Mouse (Mus musculus) midbrain, embryonic 14.5 days (tissue): ENCODE data around the gene Spag9. TPM values are rescaled to one million over a fixed set of nuclear protein-coding genes. Genes with fewer than 3 reads are reported as not detected.
A peak's percentile ranks its signal among the peaks of the same experiment; 100 is the strongest.

Experiments used
- ATAC-seq: fragments of 200-750 bp; cut with Nextera tagmentation; 2 replicates; pipeline ENCODE4 v1.8.0; 2017; ENCODE audit warnings: moderate number of reproducible peaks, moderate library complexity; ENCODE audit not compliant: low FRiP score, low TSS enrichment
- DNase-seq: peaks from one replicate; pipeline ENCODE4 v3.0.0-alpha.2; 2015
- H3K27ac ChIP-seq: fragments of 300-500 bp; sonication (generic); replicated peaks from 2 replicates; pipeline ENCODE4 v1.5.1; 2014; ENCODE audit warnings: mild to moderate bottlenecking, low read depth, low read length, moderate library complexity
- H3K27me3 ChIP-seq: fragments of 300-500 bp; sonication (generic); 2 replicates; pipeline ENCODE4 v1.6.1; 2014; ENCODE audit warnings: low read length, control low read depth, mixed read lengths; ENCODE audit not compliant: control insufficient read depth, insufficient read depth
- H3K36me3 ChIP-seq: fragments of 300-500 bp; sonication (generic); 2 replicates; pipeline ENCODE4 v1.6.1; 2014; ENCODE audit warnings: low read length, control low read depth; ENCODE audit not compliant: control insufficient read depth, insufficient read depth
- H3K4me1 ChIP-seq: fragments of 300-500 bp; sonication (generic); 2 replicates; pipeline ENCODE4 v1.6.1; 2014; ENCODE audit warnings: mild to moderate bottlenecking, antibody characterized with exemption, low read length, control low read depth; ENCODE audit not compliant: control insufficient read depth, insufficient read depth
- H3K4me2 ChIP-seq: fragments of 300-500 bp; sonication (generic); 2 replicates; pipeline ENCODE4 v1.6.1; 2014; ENCODE audit warnings: mild to moderate bottlenecking, low read length, moderate library complexity
- H3K4me3 ChIP-seq: fragments of 300-500 bp; sonication (generic); replicated peaks from 2 replicates; pipeline ENCODE4 v1.5.1; 2014; ENCODE audit warnings: low read depth, low read length
- H3K9ac ChIP-seq: fragments of 300-500 bp; sonication (generic); replicated peaks from 2 replicates; pipeline ENCODE4 v1.6.1; 2014; ENCODE audit warnings: mild to moderate bottlenecking, low read length, moderate library complexity
- H3K9me3 ChIP-seq: fragments of 300-500 bp; sonication (generic); 2 replicates; pipeline ENCODE4 v1.6.1; 2016; ENCODE audit warnings: low read length, control low read depth, mixed read lengths; ENCODE audit not compliant: control insufficient read depth
- WGBS: fragments of 180-500 bp; shearing (Covaris S2); extraction: QIAGEN DNeasy Blood & Tissue Kit; methylation state at CpG from one replicate; pipeline ENCODE4 v1.1.7; 2014; 5-methylcytosine and 5-hydroxymethylcytosine counted together
- polyA plus RNA-seq: library from polyadenylated mRNA; unstranded; fragments of >200 nt; fragmentation: Nextera tagmentation; extraction: Ambion mirVana; gene quantifications from 2 replicates; pipeline ENCODE4 v1.2.1, GENCODE M21; 2014

Spag9 gene
- polyA plus RNA-seq, 1 experiment from 2014 or later = 140 TPM

- no peak overlapping the region for H3K9ac ChIP-seq
- no peaks in the 10 kb centered on the region for H3K27me3 ChIP-seq
- WGBS = 95% methylated on average over 9 of the region's 9 CpGs
- peaks cover 43% of the 10 kb centered on the region for H3K36me3 ChIP-seq
- H3K27ac ChIP-seq = no peak overlapping the region
- H3K9me3 ChIP-seq = no peaks in the 10 kb centered on the region
- H3K4me2 ChIP-seq = no peak overlapping the region
- H3K4me1 ChIP-seq = no peaks in the 10 kb centered on the region
- no peak overlapping the region for H3K4me3 ChIP-seq
- ATAC-seq = no peak
- DNase-seq = no peak
These were observed 130.8 kb downstream of the Spag9 start for GRCm38 (mm10) chr11:94126701-94127100.

- Histone ChIP-seq H3K36me3 (peaks cover 30% of the 10 kb centered on the region), H3K27ac (no peak overlapping the region)
- WGBS = 43% methylated on average over 5 of the region's 5 CpGs
These were observed 132.1 kb downstream of the Spag9 start for GRCm38 (mm10) chr11:94127966-94128365.

GRCm38 (mm10) chr11:94128506-94128905 is 132.6 kb downstream of the Spag9 start:
- 89% methylated on average over 8 of the region's 8 CpGs for WGBS
- ATAC-seq = no peak
- Histone ChIP-seq H3K4me1 (no peaks in the 10 kb centered on the region), H3K9ac (no peak overlapping the region), H3K27ac (0 out of 2 replicates have a peak overlapping the region, but pooled peaks have one; percentile 13), H3K27me3 (no peaks in the 10 kb centered on the region), H3K9me3 (no peaks in the 10 kb centered on the region), H3K4me3 (no peak overlapping the region), H3K36me3 (peaks cover 26% of the 10 kb centered on the region), H3K4me2 (no peak overlapping the region)
- no peak for DNase-seq

More at GRCm38 (mm10) chr11:94127966-94128365, 132.1 kb downstream of the Spag9 start:
- ATAC-seq (peak; percentile 74; the same call in 1 of the 2 replicates), DNase-seq (peak; percentile 90)
- no peak overlapping the region for H3K4me3 ChIP-seq
- H3K9ac ChIP-seq = no peak overlapping the region
- no peak overlapping the region for H3K4me2 ChIP-seq
- H3K9me3 ChIP-seq = no peaks in the 10 kb centered on the region
- no peaks in the 10 kb centered on the region for H3K27me3 ChIP-seq
- no peaks in the 10 kb centered on the region for H3K4me1 ChIP-seq

- Histone ChIP-seq H3K4me1 (no peaks in the 10 kb centered on the region), H3K9ac (no peak overlapping the region), H3K4me3 (no peak overlapping the region), H3K36me3 (peaks cover 17% of the 10 kb centered on the region), H3K27ac (no peak overlapping the region), H3K4me2 (no peak overlapping the region), H3K27me3 (no peaks in the 10 kb centered on the region), H3K9me3 (no peaks in the 10 kb centered on the region)
- no peak for ATAC-seq
- peak; percentile 91 for DNase-seq
- 62% methylated on average over 12 of the region's 12 CpGs for WGBS
These were observed 133.6 kb downstream of the Spag9 start for GRCm38 (mm10) chr11:94129261-94130059.

- no peak for ATAC-seq
- 73% methylated on average over 4 of the region's 4 CpGs for WGBS
- H3K27ac ChIP-seq = no peak overlapping the region
These were observed 134.5 kb downstream of the Spag9 start for GRCm38 (mm10) chr11:94130118-94131095.

GRCm38 (mm10) chr11:94133344-94133955 is 137.6 kb downstream of the Spag9 start:
- H3K4me3 ChIP-seq = no peak overlapping the region
- 0 out of 2 replicates have a peak, but pooled peaks cover 5% of the 10 kb centered on the region for H3K4me1 ChIP-seq
- ATAC-seq (peak; percentile 62; the same call in 1 of the 2 replicates), DNase-seq (peak; percentile 87)
- WGBS = 17% methylated on average over 11 of the region's 11 CpGs
- H3K4me2 ChIP-seq = peak overlapping the region; percentile 24
- H3K9me3 ChIP-seq = no peaks in the 10 kb centered on the region
- no peaks in the 10 kb centered on the region for H3K36me3 ChIP-seq
- H3K27me3 ChIP-seq = no peaks in the 10 kb centered on the region
- H3K9ac ChIP-seq = no peak overlapping the region
- H3K27ac ChIP-seq = no peak overlapping the region

More at GRCm38 (mm10) chr11:94130118-94131095, 134.5 kb downstream of the Spag9 start:
- Histone ChIP-seq H3K27me3 (no peaks in the 10 kb centered on the region), H3K9ac (no peak overlapping the region), H3K36me3 (peaks cover 7% of the 10 kb centered on the region), H3K4me1 (no peaks in the 10 kb centered on the region), H3K4me2 (no peak overlapping the region), H3K4me3 (no peak overlapping the region), H3K9me3 (no peaks in the 10 kb centered on the region)
- no peak for DNase-seq

GRCm38 (mm10) chr11:94134076-94134838 is 138.4 kb downstream of the Spag9 start:
- Histone ChIP-seq H3K4me1 (0 out of 2 replicates have a peak, but pooled peaks cover 5% of the 10 kb centered on the region), H3K36me3 (no peaks in the 10 kb centered on the region), H3K4me2 (no peak overlapping the region), H3K4me3 (no peak overlapping the region), H3K9ac (no peak overlapping the region), H3K27me3 (no peaks in the 10 kb centered on the region), H3K27ac (no peak overlapping the region), H3K9me3 (no peaks in the 10 kb centered on the region)
- no peak; the same call in 1 of the 2 replicates for ATAC-seq
- WGBS = 51% methylated on average over 18 of the region's 18 CpGs
- peak; percentile 57 for DNase-seq
